Mouse (Mus musculus): ENCODE measurements at regions not wholly inside any gene's neighbourhood (a gene's known extent, or its start where the extent isn't known, plus 50 kb on each side); places are given as distances from the start of the nearest gene placed in this dataset.

GRCm38 (mm10) chr4:153567329-153567973 lies 84.8 kb upstream of the Ajap1 start:
- Histone ChIP-seq H3K27ac (replicated peaks) (0 out of 2 replicates have a peak overlapping the region, but pooled peaks have one; percentile 8), H3K27me3 (ENCODE audit: control insufficient read depth, insufficient read depth, low read length) (no peaks in the 10 kb centered on the region), H3K9ac (ENCODE audit: low read length) (no peak overlapping the region), H3K4me1 (replicated peaks; ENCODE audit: control insufficient read depth, insufficient read depth) (no peaks in the 10 kb centered on the region), H3K9me3 (ENCODE audit: control insufficient read depth, low read length) (no peaks in the 10 kb centered on the region), H3K4me3 (ENCODE audit: low read depth, low read length) (no peak overlapping the region), H3K36me3 (ENCODE audit: control insufficient read depth, insufficient read depth, low read length) (no peaks in the 10 kb centered on the region), H3K4me2 (replicated peaks; ENCODE audit: low read depth) (no peak overlapping the region)
- TF ChIP-seq EP300 (optimal IDR thresholded peaks at IDR 0.05) (no peak), CTCF (IDR thresholded peaks at IDR 0.05; ENCODE audit: low read depth) (no peak)
- WGBS, result 19% methylated on average over 2 of the region's 2 CpGs
- DNase-seq (ENCODE audit: low spot score) (peak; percentile 62), ATAC-seq (ENCODE audit: low FRiP score, low TSS enrichment) (peak; percentile 92)

DNA sequence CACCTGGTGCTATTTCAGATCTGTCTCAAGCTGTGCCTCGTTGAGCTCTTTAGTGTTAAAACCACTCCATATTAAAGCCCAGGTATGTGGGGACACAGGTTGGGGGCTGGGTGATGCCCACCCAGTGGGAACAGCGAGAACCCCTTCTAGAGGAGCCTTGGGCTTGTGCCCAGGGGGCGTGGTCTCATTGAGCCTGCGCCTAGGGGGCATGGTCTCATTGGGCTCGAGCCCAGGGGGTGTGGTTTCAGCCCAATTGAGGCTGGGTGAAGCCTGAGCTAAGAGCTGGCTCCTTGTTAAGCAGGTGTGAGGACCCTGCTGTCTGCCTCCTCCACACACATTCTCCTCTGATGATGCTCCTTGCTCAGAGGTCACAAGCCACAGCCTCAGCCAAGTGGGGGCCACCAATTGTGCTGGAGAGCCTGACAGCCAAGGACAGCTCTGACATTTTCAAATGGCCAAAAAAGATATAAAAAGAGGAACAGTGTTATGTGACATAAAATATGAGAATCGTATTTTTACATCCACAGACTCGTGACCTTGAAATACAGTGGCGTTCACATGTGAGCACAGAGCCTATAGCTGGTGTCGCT lies 90.7 kb upstream of the Ajap1 start:
- H3K4me1 ChIP-seq (replicated peaks; ENCODE audit: control insufficient read depth, insufficient read depth), result no peaks in the 10 kb centered on the region
- TF ChIP-seq EP300 (optimal IDR thresholded peaks at IDR 0.05) (no peak), CTCF (IDR thresholded peaks at IDR 0.05; ENCODE audit: low read depth) (no peak)
- no peak overlapping the region for H3K4me2 ChIP-seq (replicated peaks; ENCODE audit: low read depth)
- H3K9ac ChIP-seq (ENCODE audit: low read length), result no peak overlapping the region
- no peak overlapping the region for H3K4me3 ChIP-seq (ENCODE audit: low read depth, low read length)
- WGBS, result 54% methylated on average over 9 of the region's 9 CpGs
- H3K27me3 ChIP-seq (ENCODE audit: control insufficient read depth, insufficient read depth, low read length), result no peaks in the 10 kb centered on the region
- H3K27ac ChIP-seq (replicated peaks), result no peak overlapping the region
- H3K36me3 ChIP-seq (ENCODE audit: control insufficient read depth, insufficient read depth, low read length), result no peaks in the 10 kb centered on the region
- ATAC-seq (ENCODE audit: low FRiP score, low TSS enrichment) (no peak), DNase-seq (ENCODE audit: low spot score) (no peak)
- H3K9me3 ChIP-seq (ENCODE audit: control insufficient read depth, low read length), result no peaks in the 10 kb centered on the region

GRCm38 (mm10) chr4:153593291-153593690 lies 110.7 kb upstream of the Ajap1 start:
- Histone ChIP-seq H3K4me1 (replicated peaks; ENCODE audit: control insufficient read depth, insufficient read depth) (no peaks in the 10 kb centered on the region), H3K9ac (ENCODE audit: low read length) (no peak overlapping the region), H3K27me3 (ENCODE audit: control insufficient read depth, insufficient read depth, low read length) (no peaks in the 10 kb centered on the region), H3K4me2 (replicated peaks; ENCODE audit: low read depth) (no peak overlapping the region), H3K27ac (replicated peaks) (no peak overlapping the region), H3K4me3 (ENCODE audit: low read depth, low read length) (no peak overlapping the region), H3K36me3 (ENCODE audit: control insufficient read depth, insufficient read depth, low read length) (no peaks in the 10 kb centered on the region), H3K9me3 (ENCODE audit: control insufficient read depth, low read length) (no peaks in the 10 kb centered on the region)
- WGBS, result 41% methylated on average over 11 of the region's 11 CpGs
- DNase-seq (ENCODE audit: low spot score) (no peak), ATAC-seq (ENCODE audit: low FRiP score, low TSS enrichment) (no peak)
- TF ChIP-seq EP300 (optimal IDR thresholded peaks at IDR 0.05) (no peak), CTCF (IDR thresholded peaks at IDR 0.05; ENCODE audit: low read depth) (no peak)

DNA sequence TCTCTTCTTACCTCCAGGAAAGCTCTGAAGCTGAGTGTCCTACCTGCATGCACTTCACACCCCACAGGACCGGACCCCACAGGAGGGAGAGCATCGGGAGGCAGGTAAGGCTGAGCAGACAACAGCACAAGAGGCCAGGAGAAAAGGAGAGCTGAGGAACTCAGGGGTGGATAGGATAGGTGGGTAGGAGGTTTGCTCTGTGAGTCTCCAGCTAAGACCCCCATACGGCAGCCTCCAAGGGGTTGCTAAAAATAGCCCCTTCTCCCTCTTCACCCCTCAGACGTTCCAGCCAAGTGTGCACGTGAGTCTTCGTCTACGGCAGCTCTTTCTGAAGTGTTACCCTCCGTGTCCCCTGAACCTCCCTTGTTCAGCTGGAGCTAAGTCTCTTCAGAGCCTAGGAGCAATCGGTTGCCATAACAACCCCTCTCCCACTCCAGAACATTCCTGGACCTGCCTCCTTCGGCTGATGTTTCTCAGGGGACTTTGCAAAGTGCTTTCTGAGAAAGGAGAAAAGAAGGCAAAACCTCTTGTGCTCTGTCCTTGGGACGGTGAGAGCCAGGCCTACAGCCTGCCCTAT lies 117.3 kb upstream of the Ajap1 start:
- Histone ChIP-seq H3K9me3 (ENCODE audit: control insufficient read depth, low read length) (no peaks in the 10 kb centered on the region), H3K27me3 (ENCODE audit: control insufficient read depth, insufficient read depth, low read length) (no peaks in the 10 kb centered on the region), H3K9ac (ENCODE audit: low read length) (no peak overlapping the region), H3K4me2 (replicated peaks; ENCODE audit: low read depth) (no peak overlapping the region), H3K4me1 (replicated peaks; ENCODE audit: control insufficient read depth, insufficient read depth) (no peaks in the 10 kb centered on the region), H3K4me3 (ENCODE audit: low read depth, low read length) (no peak overlapping the region), H3K27ac (replicated peaks) (no peak overlapping the region), H3K36me3 (ENCODE audit: control insufficient read depth, insufficient read depth, low read length) (no peaks in the 10 kb centered on the region)
- ATAC-seq (ENCODE audit: low FRiP score, low TSS enrichment) (no peak), DNase-seq (ENCODE audit: low spot score) (no peak)
- WGBS, result 60% methylated on average over 11 of the region's 11 CpGs
- no peak for TF ChIP-seq CTCF (IDR thresholded peaks at IDR 0.05; ENCODE audit: low read depth)
- TF ChIP-seq EP300 (optimal IDR thresholded peaks at IDR 0.05), result no peak

GRCm38 (mm10) chr4:153602496-153602895 lies 119.9 kb upstream of the Ajap1 start:
- no peak overlapping the region for H3K4me3 ChIP-seq (ENCODE audit: low read depth, low read length)
- no peaks in the 10 kb centered on the region for H3K27me3 ChIP-seq (ENCODE audit: control insufficient read depth, insufficient read depth, low read length)
- no peaks in the 10 kb centered on the region for H3K9me3 ChIP-seq (ENCODE audit: control insufficient read depth, low read length)
- no peak for ATAC-seq (ENCODE audit: low FRiP score, low TSS enrichment)
- no peak overlapping the region for H3K9ac ChIP-seq (ENCODE audit: low read length)
- H3K27ac ChIP-seq (replicated peaks), result no peak overlapping the region
- WGBS, result 85% methylated on average over 4 of the region's 4 CpGs
- TF ChIP-seq CTCF (IDR thresholded peaks at IDR 0.05; ENCODE audit: low read depth), result no peak
- DNase-seq (ENCODE audit: low spot score), result no peak
- H3K4me1 ChIP-seq (replicated peaks; ENCODE audit: control insufficient read depth, insufficient read depth), result no peaks in the 10 kb centered on the region
- no peak overlapping the region for H3K4me2 ChIP-seq (replicated peaks; ENCODE audit: low read depth)
- H3K36me3 ChIP-seq (ENCODE audit: control insufficient read depth, insufficient read depth, low read length), result no peaks in the 10 kb centered on the region
